Mouse (Mus musculus): ENCODE measurements around the gene Lsamp. TPM values are rescaled to one million over a fixed set of nuclear protein-coding genes. Genes with fewer than 3 reads are reported as not detected.

Lsamp gene
- 1 to 10 TPM; 5.7 to 7.0 TPM for total RNA-seq (2021)
- long read RNA-seq, experiment 1, partial matches to known transcripts: 0 of 1 reads
- long read RNA-seq, experiment 1, other reads (novel, unspliced or antisense): 1 of 1 reads
- long read RNA-seq, experiment 2: 0 reads

DNA sequence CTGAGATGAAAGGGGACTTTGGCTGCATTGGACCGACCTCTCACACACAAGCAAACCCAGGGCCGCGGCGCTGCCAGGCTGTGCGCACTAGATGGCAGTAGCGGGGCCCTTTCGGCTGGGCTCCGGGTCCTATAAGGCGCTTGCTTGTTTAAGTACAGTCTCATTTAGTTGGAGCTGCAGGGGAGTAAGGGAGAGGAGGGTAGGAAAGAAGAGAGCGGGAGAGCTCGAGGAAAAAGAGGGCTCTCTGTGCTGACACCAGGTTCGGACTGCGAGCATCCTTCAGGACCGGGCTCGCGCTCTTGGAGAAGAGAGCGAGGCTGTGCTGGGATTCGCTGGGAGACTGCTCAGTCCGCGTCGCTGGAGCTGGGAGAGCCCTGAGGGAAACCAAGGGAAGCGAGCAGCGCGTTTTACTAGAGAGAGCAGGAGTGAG lies at the start of gene Lsamp:
Lsamp (plus strand) TSS at position 157 of the 430 bp plus-strand sequence.
- peak; percentile 74 for DNase-seq

- no peak for DNase-seq
Observed at GRCm38 (mm10) chr16:39957686-39958085, 26.5 kb upstream of the Lsamp start.

GRCm38 (mm10) chr16:39972712-39973111 lies 11.4 kb upstream of the Lsamp start:
- DNase-seq: no peak

GRCm38 (mm10) chr16:39984635-39985291 lies 602 bp downstream of the Lsamp start:
- peak in 1 of 2 experiments; percentile 2 for DNase-seq

DNA sequence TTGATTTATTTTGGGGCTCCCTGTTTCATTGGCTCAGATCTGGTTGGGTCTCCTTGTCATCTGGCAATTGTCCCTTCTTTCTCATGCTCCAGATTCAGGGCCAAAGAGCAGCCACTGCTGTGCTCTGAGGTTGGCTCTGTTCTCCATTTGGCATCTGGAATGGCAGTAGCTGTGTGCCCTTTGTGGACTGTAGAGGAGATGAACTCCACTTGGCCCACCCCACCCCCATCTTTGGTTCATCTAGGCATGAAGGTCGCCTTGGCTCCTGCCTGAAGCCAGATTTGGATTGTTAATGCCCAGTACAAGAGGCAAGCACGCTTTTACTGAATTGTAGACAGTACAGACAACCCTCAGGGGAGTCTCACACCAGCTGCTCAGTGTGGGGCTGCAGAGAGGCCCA lies 4.3 kb downstream of the Lsamp start:
- DNase-seq: no peak

DNA sequence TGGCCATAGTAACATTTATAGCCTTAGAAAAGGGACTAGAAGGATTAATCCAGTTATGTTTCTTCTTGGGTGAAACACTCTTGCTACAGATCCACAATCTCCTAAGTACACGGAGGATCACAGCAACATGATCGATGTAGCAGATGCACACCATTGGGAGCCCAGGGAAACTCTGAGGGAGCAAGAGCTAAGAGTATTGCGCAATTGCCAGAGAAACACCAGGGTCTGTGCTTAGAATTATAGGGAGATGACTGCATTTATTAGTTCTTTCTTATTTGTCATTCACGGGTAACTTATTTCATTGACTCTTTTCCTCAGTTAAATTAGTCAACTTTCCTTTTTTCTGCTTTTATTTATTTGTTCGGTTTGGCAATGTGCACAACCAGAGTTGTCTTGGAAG lies 10.7 kb downstream of the Lsamp start:
- DNase-seq: no peak

GRCm38 (mm10) chr16:40008800-40009199 lies 24.6 kb downstream of the Lsamp start:
- DNase-seq: no peak

GRCm38 (mm10) chr16:40011106-40011505 lies 26.9 kb downstream of the Lsamp start:
- DNase-seq: no peak

DNA sequence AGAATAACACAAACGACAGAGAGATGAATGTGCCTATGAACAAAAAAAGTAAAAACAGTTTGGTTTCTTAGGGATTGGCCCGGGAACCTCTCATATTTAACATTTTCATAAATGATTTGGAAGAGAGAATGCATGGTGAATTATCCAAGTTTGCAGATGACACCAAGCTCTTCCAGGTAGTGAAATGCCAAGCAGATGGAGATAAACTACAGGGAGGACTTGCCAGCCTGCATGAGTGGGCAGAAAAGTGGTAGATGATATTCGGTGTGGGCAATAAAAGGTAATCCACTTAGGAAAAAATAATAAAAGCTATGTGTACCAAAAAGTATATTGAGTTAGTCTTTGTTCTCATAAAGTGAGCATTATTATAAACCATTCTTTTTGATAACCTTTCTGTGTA lies 38.5 kb downstream of the Lsamp start:
- no peak for DNase-seq

DNA sequence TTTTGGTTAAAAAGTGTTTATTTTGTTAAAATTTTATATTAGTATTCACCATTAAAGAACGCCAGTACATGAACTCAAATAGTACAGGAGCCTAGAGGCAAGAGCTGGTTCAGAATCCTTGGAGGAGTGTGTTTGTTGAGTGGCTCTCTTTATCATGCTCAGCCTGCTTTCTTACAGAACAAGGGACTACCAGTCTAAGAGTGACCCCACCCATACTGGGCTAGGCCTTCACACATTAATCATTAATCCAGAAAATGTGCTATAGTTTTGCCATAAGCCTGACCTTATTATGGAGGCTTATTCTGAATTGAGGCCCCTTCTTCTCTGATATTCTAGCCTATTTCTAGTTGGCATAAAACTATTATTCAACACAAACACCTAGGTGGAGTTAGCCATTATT lies 52.6 kb downstream of the Lsamp start:
- no peak for DNase-seq

DNA sequence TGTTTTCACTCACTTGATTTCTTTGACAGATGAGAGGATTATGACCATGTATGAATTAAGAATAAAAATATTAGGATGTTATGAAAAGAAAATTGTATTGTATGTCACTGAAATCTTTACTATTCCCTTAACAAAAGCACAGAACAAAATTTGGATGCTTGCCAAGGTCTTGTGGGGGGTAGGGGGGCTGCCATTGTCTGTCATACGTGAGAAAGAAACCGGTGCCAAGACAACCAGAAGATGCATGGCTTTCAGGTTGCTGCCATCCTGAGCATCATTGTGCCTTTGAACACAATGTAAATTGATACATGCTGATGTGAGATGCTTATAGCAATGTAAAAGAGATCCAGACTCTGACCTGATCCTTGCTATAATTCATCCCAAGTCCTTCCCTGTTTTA lies 75.4 kb downstream of the Lsamp start:
- no peak for DNase-seq

GRCm38 (mm10) chr16:40059968-40060367 lies 75.8 kb downstream of the Lsamp start:
- no peak for DNase-seq

DNA sequence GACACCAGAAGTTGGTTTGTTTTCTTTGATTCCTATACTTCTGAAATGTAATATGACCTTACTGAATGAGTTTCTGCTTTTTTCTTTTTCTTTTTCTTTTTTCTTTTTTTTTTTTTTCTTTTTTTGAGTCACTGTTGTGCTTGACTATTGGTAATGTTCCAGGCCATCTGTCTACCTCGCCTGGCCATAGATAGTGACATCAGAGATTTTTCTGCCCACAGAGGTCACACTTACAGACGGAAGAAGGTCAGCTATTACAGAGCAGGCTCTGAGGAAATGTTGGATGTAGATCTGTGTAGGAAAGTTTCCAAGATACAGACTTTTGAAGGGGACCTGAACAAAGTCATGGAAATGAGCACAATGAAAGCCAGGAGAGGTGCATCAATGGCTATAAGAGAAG lies 76.3 kb downstream of the Lsamp start:
- no peak for DNase-seq

GRCm38 (mm10) chr16:40075556-40075955 lies 91.4 kb downstream of the Lsamp start:
- peak; percentile 3 to 47 for DNase-seq

DNA sequence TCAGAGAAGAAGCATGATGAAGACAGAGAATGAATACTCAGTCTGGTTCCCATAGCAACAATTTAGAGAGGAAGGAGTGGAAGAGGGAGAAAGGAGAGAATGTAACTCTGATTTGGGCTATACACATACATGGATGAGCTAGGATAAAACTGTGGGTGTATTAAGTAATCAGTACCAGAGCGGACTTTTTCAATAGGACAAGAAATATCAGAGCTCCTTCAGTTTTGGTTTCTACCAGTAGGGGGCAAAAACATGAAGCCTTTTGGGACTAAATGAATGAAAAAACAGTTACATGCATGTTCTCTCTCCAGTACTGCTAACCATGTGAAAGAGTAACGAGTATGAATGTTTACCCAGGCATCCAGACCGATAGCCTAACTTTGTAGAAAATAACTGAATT lies 96.1 kb downstream of the Lsamp start:
- no peak for DNase-seq

- DNase-seq: no peak
Observed at GRCm38 (mm10) chr16:40104329-40104728, 120.2 kb downstream of the Lsamp start.

- DNase-seq: no peak
Observed at GRCm38 (mm10) chr16:40182918-40183317, 198.8 kb downstream of the Lsamp start.

DNA sequence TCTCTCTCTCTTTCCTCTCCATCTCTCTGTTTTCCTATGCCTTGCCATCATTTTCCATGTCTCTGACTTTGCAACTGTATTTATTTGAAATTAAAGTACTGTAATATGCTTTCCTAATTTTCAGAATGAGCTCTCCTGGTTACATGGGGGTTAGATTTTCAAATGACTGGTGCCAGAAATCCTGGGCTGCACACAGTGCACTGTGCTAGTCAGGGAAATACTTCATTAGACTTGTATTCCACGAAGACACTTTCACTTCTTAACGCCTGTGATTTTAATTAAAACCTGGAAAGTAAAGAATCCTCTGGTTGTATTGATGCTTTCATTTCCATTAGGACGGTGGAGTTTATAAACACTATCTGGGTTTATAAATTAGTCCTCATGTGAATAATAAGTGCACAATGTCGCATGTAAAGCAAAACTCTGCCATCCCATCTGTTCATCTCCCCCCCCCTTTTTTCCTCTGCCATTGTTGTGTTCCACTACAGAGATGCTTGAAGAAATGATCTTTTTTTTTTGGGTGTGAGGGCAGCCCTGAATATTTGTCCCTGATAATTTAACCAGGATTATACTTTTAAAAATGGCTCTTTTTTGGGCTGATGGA lies 203.9 kb downstream of the Lsamp start:
- DNase-seq: no peak

DNA sequence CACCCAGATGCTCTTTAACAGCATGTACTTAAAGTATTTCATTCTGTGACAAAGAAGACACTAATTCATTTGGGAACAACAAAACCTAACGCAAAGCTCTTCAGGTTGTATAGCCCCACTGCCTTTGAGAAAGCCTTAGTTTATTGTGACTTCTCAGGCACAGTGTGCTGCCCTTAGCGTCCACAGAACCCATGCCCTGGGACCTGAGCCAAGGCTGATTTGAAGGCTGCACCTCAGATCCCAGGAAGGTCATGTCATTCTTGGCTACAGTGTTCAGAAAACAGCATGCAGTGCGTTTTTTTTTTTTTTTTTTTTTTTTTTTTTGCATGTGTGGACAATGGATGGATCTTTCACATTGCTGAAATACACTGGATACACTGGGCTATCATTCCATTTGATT lies 210.2 kb downstream of the Lsamp start:
- DNase-seq: peak; percentile 72 to 73

DNA sequence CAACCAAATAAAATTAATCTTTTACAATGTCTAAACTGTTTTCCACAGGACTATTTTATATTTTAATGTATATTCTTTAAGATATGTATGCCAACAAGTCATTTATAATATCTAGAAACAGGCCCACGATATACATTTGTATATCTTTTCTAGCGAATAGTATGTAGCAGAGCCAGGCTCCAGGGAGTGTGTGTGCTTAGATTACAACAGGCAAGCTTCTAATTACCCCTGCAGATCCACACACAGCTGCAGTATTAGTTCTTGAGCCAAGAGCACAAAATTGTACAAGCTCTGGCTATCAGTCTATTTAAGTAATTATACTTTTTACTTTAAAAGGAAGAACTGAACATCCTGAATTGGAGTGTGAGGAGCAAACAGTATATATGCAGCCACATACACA lies 210.7 kb downstream of the Lsamp start:
- DNase-seq: no peak

- peak in 1 of 2 experiments; percentile 2 for DNase-seq
Observed at GRCm38 (mm10) chr16:40228627-40229026, 244.5 kb downstream of the Lsamp start.

DNA sequence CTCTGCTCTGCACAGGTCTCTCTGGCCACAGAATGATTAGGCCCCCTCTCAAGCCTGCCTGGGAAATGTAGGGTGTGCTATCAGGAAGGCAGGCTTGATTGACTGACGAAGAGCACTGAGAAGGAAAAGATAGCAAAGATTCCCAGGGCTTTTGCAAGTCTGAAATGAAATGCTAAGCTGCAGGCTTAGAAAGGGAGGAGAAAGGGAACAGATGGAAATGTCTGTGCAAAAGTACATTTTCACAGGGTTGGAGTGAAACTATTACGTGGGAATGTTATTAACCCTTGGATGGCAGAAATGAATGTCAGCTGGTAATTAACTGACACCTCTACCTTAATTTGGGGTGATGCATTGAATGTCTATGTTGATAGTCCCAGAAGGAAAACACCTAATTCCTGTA lies 248.9 kb downstream of the Lsamp start:
- DNase-seq: no peak

DNA sequence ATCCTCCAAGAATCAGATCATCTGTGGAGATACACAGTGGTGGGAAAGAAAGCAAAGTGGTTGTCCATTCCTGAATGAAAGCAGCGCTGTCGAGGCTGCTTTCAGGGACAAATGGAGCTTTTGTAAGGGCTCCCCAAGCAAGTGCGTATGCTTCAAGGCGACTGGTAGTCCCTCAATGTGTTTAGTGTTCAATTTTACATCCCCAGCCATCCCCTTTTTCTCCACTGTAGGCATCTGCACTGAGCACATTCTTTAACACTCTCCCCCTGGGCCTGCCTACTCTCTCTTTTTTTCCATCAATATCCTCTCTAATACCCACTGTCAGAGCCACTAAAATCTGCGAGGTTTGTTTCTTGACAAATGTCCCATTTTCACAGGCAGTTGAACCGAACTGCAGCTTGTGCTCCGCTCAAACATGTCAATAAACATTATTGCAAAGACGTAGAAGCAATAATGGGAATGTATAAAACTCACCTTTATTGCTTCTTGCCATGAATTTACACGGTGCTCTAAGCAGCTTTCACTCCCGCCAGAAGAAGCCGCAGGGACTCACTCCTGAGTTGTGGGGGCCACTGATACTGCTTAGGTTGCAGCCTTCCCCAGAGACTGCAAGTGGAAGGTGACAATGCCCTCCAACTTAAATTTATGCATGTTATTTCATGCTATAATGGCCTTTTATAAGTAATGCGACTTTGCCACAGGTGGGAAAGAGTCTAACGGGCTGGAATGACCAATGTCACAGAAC lies 250.2 kb downstream of the Lsamp start:
- no peak for DNase-seq
